Mouse (Mus musculus): ENCODE results near the gene Ahdc1.

DNA sequence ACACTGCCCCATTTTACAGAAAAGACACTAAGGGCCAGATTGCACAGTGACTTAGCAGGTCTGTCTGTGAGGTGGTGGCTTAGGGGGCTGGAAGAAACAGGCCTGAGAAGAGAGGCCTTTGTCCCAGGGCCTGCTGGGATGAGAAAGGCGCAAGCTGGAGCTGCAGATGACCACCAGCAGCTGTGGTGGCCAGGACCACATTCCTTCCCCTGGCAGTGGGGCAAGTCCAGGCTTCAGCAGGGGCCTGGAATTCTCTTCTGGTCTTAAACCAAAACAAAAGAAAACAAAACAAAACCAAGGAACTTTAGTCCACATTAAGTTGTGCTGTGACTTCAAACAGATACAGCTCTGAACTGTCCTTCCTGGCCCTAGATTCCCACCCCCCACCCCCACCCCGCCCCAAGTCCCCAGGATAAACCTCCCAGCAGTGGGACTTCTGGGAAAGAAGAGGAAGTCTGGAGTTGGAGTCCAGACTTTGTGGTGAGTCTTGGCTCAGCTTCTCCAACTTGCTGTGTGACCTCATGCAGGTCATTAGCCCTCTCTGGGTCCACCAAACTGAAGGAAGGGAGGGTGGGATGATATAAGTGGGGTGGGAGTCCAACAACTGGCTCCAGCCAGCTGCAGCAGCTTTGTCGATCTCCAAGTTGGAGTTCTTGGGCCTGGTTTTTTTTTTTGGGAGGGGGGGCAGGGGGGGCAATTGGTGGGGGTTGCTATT is 105.9 kb downstream of the Ahdc1 start:
- TF ChIP-seq CTCF (IDR thresholded peaks at IDR 0.05; ENCODE audit: low read depth, low read length) (no peak), GATA1 (IDR thresholded peaks at IDR 0.05; ENCODE audit: borderline replicate concordance, low read length) (no peak), TAL1 (conservative IDR thresholded peaks at IDR 0.05; ENCODE audit: low read depth, low read length) (no peak), GATA2 (IDR thresholded peaks at IDR 0.05; ENCODE audit: borderline replicate concordance, low read depth, low read length) (no peak)

Data from G1E (cell line).